Mouse (Mus musculus) heart, postnatal 25 days (tissue): ENCODE results near the gene Btbd35f4. TPM values are rescaled to one million over a fixed set of nuclear protein-coding genes. Genes with fewer than 3 reads are reported as not detected.
"Not testable (repeated sequence)": the region's sequence is repeated elsewhere in the genome, so short reads cannot be mapped to it uniquely, and the experiment has no call there.

Source experiments
- DNase-seq: peaks from one replicate; pipeline ENCODE4 v3.0.0; 2022; ENCODE audit warnings: low spot score
- intact Hi-C: fragments of 180-260 bp; cut with DNase I; formaldehyde crosslinking; loops from one replicate; pipeline ENCODE4 v1.15.1; 2025
- total RNA-seq, 2 experiments: library from RNA; stranded (reverse); gene quantifications; 2 replicates each; pipeline ENCODE4 v1.2.3; 2021

Btbd35f4 gene
- not detected for total RNA-seq

DNA sequence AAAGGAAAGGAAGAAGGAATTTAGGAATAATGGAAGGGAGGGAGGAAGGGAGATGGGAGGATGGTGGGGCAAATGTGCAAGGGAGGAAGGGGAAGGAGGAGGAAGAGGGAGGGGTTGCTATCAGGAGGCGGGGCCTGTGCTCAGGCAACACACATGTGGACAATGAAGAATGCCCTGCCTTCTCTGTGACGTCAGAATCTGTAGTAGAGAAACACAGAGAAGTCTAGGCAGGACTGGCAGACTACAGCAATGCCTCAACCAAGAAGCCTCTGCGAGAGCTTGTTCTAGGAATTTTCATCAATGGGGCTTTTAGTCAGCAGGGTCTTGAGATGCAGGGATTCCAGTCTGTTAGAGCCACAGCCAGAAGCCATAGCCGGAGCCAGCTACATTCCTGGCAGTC, at the start of gene Btbd35f4:
Btbd35f4 (plus strand) TSS at position 301 of the 400 bp plus-strand sequence.
- DNase-seq, intact Hi-C loops: not testable (repeated sequence)

DNA sequence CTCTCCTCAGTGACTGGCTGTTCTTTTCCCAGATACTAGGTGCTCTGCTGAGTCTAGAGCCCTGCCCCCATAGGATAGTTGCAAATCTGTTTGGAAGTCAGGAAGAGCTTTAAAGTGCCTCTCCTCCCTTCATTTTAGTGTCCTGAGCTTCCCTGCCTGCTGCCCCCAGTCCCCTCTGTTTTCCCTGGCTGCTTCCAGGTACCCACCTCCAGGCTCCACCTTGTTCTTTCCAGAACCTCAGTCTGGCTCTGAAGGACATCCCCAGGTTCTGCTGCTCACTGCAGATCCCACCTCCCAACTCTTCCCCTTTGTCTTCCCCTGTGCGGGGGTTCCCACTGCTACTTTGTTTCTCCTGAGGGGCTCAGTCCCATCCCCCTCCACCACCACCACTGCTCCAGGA, 39.7 kb downstream of the Btbd35f4 start:
- intact Hi-C loops, DNase-seq: not testable (repeated sequence)

Other genes with a start within 250 kb of the Btbd35f4 start
- not detected for gene Btbd35f27, start 151.6 kb downstream of the Btbd35f4 start, total RNA-seq